Mouse (Mus musculus): ENCODE measurements at regions not wholly inside any gene's neighbourhood (a gene's known extent, or its start where the extent isn't known, plus 50 kb on each side); places are given as distances from the start of the nearest gene placed in this dataset.
A peak's percentile ranks its signal among the peaks of the same experiment; 100 is the strongest.

GRCm38 (mm10) chr3:34219096-34219495 lies 138.0 kb upstream of the Dnajc19 start:
- no peak overlapping the region for H3K9ac ChIP-seq (ENCODE audit: low read length)
- no peaks in the 10 kb centered on the region for H3K4me1 ChIP-seq (ENCODE audit: control insufficient read depth in 2 of 2, insufficient read depth in 2 of 2, low read length in 2 of 2)
- peaks cover 2% of the 10 kb centered on the region; the same call in 1 of the 2 replicates for H3K9me3 ChIP-seq (ENCODE audit: control insufficient read depth, low read length)
- no peak overlapping the region for H3K4me2 ChIP-seq (ENCODE audit: low read length)
- WGBS, result 72% methylated on average over 2 of the region's 2 CpGs
- H3K27me3 ChIP-seq (ENCODE audit: control insufficient read depth, insufficient read depth, low read length), result no peaks in the 10 kb centered on the region
- H3K4me3 ChIP-seq (ENCODE audit: control insufficient read depth in 1 of 2, insufficient read depth in 1 of 2, low read depth in 1 of 2, low read length in 2 of 2), result no peak overlapping the region
- ATAC-seq (ENCODE audit: insufficient number of reproducible peaks, insufficient read depth, low FRiP score, low read depth), result no peak
- H3K27ac ChIP-seq (replicated peaks in 1 of 2; ENCODE audit: control insufficient read depth in 1 of 2, insufficient read depth in 1 of 2, low read depth in 2 of 2, low read length in 2 of 2), result no peak overlapping the region
- H3K36me3 ChIP-seq (ENCODE audit: control insufficient read depth, insufficient read depth, low read length), result no peaks in the 10 kb centered on the region

GRCm38 (mm10) chr3:34217911-34218310 lies 136.8 kb upstream of the Dnajc19 start:
- H3K9me3 ChIP-seq (ENCODE audit: control insufficient read depth, low read length), result no peaks in the 10 kb centered on the region
- no peak overlapping the region for H3K4me3 ChIP-seq (ENCODE audit: control insufficient read depth in 1 of 2, insufficient read depth in 1 of 2, low read depth in 1 of 2, low read length in 2 of 2)
- H3K27me3 ChIP-seq (ENCODE audit: control insufficient read depth, insufficient read depth, low read length), result no peaks in the 10 kb centered on the region
- H3K36me3 ChIP-seq (ENCODE audit: control insufficient read depth, insufficient read depth, low read length), result no peaks in the 10 kb centered on the region
- no peaks in the 10 kb centered on the region for H3K4me1 ChIP-seq (ENCODE audit: control insufficient read depth in 2 of 2, insufficient read depth in 2 of 2, low read length in 2 of 2)
- WGBS, result 61% methylated on average over 4 of the region's 4 CpGs
- ATAC-seq (ENCODE audit: insufficient number of reproducible peaks, insufficient read depth, low FRiP score, low read depth), result no peak
- no peak overlapping the region for H3K4me2 ChIP-seq (ENCODE audit: low read length)
- H3K9ac ChIP-seq (ENCODE audit: low read length), result no peak overlapping the region
- H3K27ac ChIP-seq (replicated peaks in 1 of 2; ENCODE audit: control insufficient read depth in 1 of 2, insufficient read depth in 1 of 2, low read depth in 2 of 2, low read length in 2 of 2), result no peak overlapping the region

- Histone ChIP-seq H3K9ac (ENCODE audit: low read length) (no peak overlapping the region), H3K4me1 (ENCODE audit: control insufficient read depth in 2 of 2, insufficient read depth in 2 of 2, low read length in 2 of 2) (no peaks in the 10 kb centered on the region), H3K4me3 (ENCODE audit: control insufficient read depth in 1 of 2, insufficient read depth in 1 of 2, low read depth in 1 of 2, low read length in 2 of 2) (no peak overlapping the region), H3K27ac (replicated peaks in 1 of 2; ENCODE audit: control insufficient read depth in 1 of 2, insufficient read depth in 1 of 2, low read depth in 2 of 2, low read length in 2 of 2) (no peak overlapping the region), H3K27me3 (ENCODE audit: control insufficient read depth, insufficient read depth, low read length) (no peaks in the 10 kb centered on the region), H3K4me2 (ENCODE audit: low read length) (no peak overlapping the region), H3K9me3 (ENCODE audit: control insufficient read depth, low read length) (0 out of 2 replicates have a peak, but pooled peaks cover 4% of the 10 kb centered on the region), H3K36me3 (ENCODE audit: control insufficient read depth, insufficient read depth, low read length) (no peaks in the 10 kb centered on the region)
- 73% methylated on average over 6 of the region's 6 CpGs for WGBS
- no peak for ATAC-seq (ENCODE audit: insufficient number of reproducible peaks, insufficient read depth, low FRiP score, low read depth)
These were observed 133.1 kb upstream of the Dnajc19 start for GRCm38 (mm10) chr3:34214233-34214632.

- Histone ChIP-seq H3K9me3 (ENCODE audit: control insufficient read depth, low read length) (0 out of 2 replicates have a peak, but pooled peaks cover 4% of the 10 kb centered on the region), H3K36me3 (ENCODE audit: control insufficient read depth, insufficient read depth, low read length) (no peaks in the 10 kb centered on the region), H3K9ac (ENCODE audit: low read length) (no peak overlapping the region), H3K4me1 (ENCODE audit: control insufficient read depth in 2 of 2, insufficient read depth in 2 of 2, low read length in 2 of 2) (no peaks in the 10 kb centered on the region), H3K27me3 (ENCODE audit: control insufficient read depth, insufficient read depth, low read length) (no peaks in the 10 kb centered on the region), H3K27ac (replicated peaks in 1 of 2; ENCODE audit: control insufficient read depth in 1 of 2, insufficient read depth in 1 of 2, low read depth in 2 of 2, low read length in 2 of 2) (no peak overlapping the region), H3K4me2 (ENCODE audit: low read length) (no peak overlapping the region), H3K4me3 (ENCODE audit: control insufficient read depth in 1 of 2, insufficient read depth in 1 of 2, low read depth in 1 of 2, low read length in 2 of 2) (no peak overlapping the region)
- ATAC-seq (ENCODE audit: insufficient number of reproducible peaks, insufficient read depth, low FRiP score, low read depth), result no peak
- 77% methylated on average over 3 of the region's 3 CpGs for WGBS
These were observed 125.3 kb upstream of the Dnajc19 start for GRCm38 (mm10) chr3:34206454-34206853.

GRCm38 (mm10) chr3:34198228-34198627 lies 117.1 kb upstream of the Dnajc19 start:
- Histone ChIP-seq H3K9me3 (ENCODE audit: control insufficient read depth, low read length) (no peaks in the 10 kb centered on the region), H3K9ac (ENCODE audit: low read length) (no peak overlapping the region), H3K4me2 (ENCODE audit: low read length) (peak overlapping the region; percentile 6; the same call in 1 of the 2 replicates), H3K27ac (replicated peaks in 1 of 2; ENCODE audit: control insufficient read depth in 1 of 2, insufficient read depth in 1 of 2, low read depth in 2 of 2, low read length in 2 of 2) (no peak overlapping the region), H3K27me3 (ENCODE audit: control insufficient read depth, insufficient read depth, low read length) (peaks cover 17% of the 10 kb centered on the region), H3K4me1 (ENCODE audit: control insufficient read depth in 2 of 2, insufficient read depth in 2 of 2, low read length in 2 of 2) (no peaks in the 10 kb centered on the region; a peak in 1 of 4 replicates), H3K36me3 (ENCODE audit: control insufficient read depth, insufficient read depth, low read length) (no peaks in the 10 kb centered on the region), H3K4me3 (ENCODE audit: control insufficient read depth in 1 of 2, insufficient read depth in 1 of 2, low read depth in 1 of 2, low read length in 2 of 2) (no peak overlapping the region)
- 20% methylated on average over 8 of the region's 8 CpGs for WGBS
- ATAC-seq (ENCODE audit: insufficient number of reproducible peaks, insufficient read depth, low FRiP score, low read depth), result no peak

- H3K4me2 ChIP-seq (ENCODE audit: low read length), result peak overlapping the region; percentile 34
- no peak for ATAC-seq (ENCODE audit: insufficient number of reproducible peaks, insufficient read depth, low FRiP score, low read depth)
- 12% methylated on average over 10 of the region's 10 CpGs for WGBS
- H3K36me3 ChIP-seq (ENCODE audit: control insufficient read depth, insufficient read depth, low read length), result no peaks in the 10 kb centered on the region
- no peaks in the 10 kb centered on the region for H3K9me3 ChIP-seq (ENCODE audit: control insufficient read depth, low read length)
- no peak overlapping the region for H3K27ac ChIP-seq (replicated peaks in 1 of 2; ENCODE audit: control insufficient read depth in 1 of 2, insufficient read depth in 1 of 2, low read depth in 2 of 2, low read length in 2 of 2)
- peaks cover 17% of the 10 kb centered on the region for H3K27me3 ChIP-seq (ENCODE audit: control insufficient read depth, insufficient read depth, low read length)
- no peak overlapping the region for H3K9ac ChIP-seq (ENCODE audit: low read length)
- no peaks in the 10 kb centered on the region; a peak in 1 of 4 replicates for H3K4me1 ChIP-seq (ENCODE audit: control insufficient read depth in 2 of 2, insufficient read depth in 2 of 2, low read length in 2 of 2)
- H3K4me3 ChIP-seq (ENCODE audit: control insufficient read depth in 1 of 2, insufficient read depth in 1 of 2, low read depth in 1 of 2, low read length in 2 of 2), result peak overlapping the region in 1 of 2 experiments; percentile 6; a peak in 1 of 4 replicates
These were observed 116.0 kb upstream of the Dnajc19 start for GRCm38 (mm10) chr3:34197163-34197455.

- H3K9me3 ChIP-seq (ENCODE audit: control insufficient read depth, low read length), result no peaks in the 10 kb centered on the region
- H3K4me1 ChIP-seq (ENCODE audit: control insufficient read depth in 2 of 2, insufficient read depth in 2 of 2, low read length in 2 of 2), result no peaks in the 10 kb centered on the region; a peak in 1 of 4 replicates
- H3K4me2 ChIP-seq (ENCODE audit: low read length), result peak overlapping the region; percentile 34
- ATAC-seq (ENCODE audit: insufficient number of reproducible peaks, insufficient read depth, low FRiP score, low read depth), result no peak
- H3K36me3 ChIP-seq (ENCODE audit: control insufficient read depth, insufficient read depth, low read length), result no peaks in the 10 kb centered on the region
- no peak overlapping the region for H3K9ac ChIP-seq (ENCODE audit: low read length)
- WGBS, result 33% methylated on average over 22 of the region's 22 CpGs
- H3K27ac ChIP-seq (replicated peaks in 1 of 2; ENCODE audit: control insufficient read depth in 1 of 2, insufficient read depth in 1 of 2, low read depth in 2 of 2, low read length in 2 of 2), result no peak overlapping the region
- H3K27me3 ChIP-seq (ENCODE audit: control insufficient read depth, insufficient read depth, low read length), result peaks cover 17% of the 10 kb centered on the region
- peak overlapping the region in 1 of 2 experiments; percentile 6; a peak in 1 of 4 replicates for H3K4me3 ChIP-seq (ENCODE audit: control insufficient read depth in 1 of 2, insufficient read depth in 1 of 2, low read depth in 1 of 2, low read length in 2 of 2)
These were observed 115.5 kb upstream of the Dnajc19 start for GRCm38 (mm10) chr3:34196451-34197162.

Measured in heart, embryonic 14.5 days (tissue).